Mouse (Mus musculus): ENCODE measurements at regions not wholly inside any gene's neighbourhood (a gene's known extent, or its start where the extent isn't known, plus 50 kb on each side); places are given as distances from the start of the nearest gene placed in this dataset.
"Not testable (repeated sequence)": the region's sequence is repeated elsewhere in the genome, so short reads cannot be mapped to it uniquely, and the experiment has no call there.

DNA sequence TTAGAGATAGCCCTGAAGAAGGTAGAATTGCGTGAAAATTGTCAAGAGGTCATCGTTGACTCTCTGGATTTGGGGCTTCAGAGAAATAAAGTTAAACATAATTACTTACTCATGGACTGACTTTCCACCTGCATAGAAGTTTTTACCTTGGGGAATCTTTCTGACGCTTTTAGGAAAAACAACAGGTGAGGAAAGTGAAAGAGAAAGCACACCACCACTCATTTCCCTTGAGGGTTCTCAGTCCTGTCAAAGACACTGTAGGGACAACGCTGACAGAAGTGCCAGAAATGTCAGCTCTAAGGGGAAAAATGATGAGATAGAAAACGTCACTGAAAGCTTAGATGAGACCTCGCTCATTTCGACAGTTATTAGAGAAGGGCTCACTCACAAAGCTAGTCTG lies 265.2 kb upstream of the Ubash3b start:
- ATAC-seq (ENCODE audit: low FRiP score, low read depth) (no peak), DNase-seq (ENCODE audit: low spot score) (no peak)
- Histone ChIP-seq H3K27me3 (ENCODE audit: control insufficient read depth, insufficient read depth, low read length) (no peaks in the 10 kb centered on the region), H3K4me1 (ENCODE audit: control insufficient read depth, insufficient read depth, low read length) (no peaks in the 10 kb centered on the region), H3K27ac (replicated peaks; ENCODE audit: low read depth, low read length) (no peak overlapping the region), H3K4me3 (replicated peaks; ENCODE audit: low read length) (no peak overlapping the region), H3K36me3 (ENCODE audit: control insufficient read depth, insufficient read depth, low read length) (no peaks in the 10 kb centered on the region), H3K9ac (ENCODE audit: low read depth, low read length, severe bottlenecking) (no peak overlapping the region), H3K4me2 (replicated peaks; ENCODE audit: low read depth, low read length, severe bottlenecking) (no peak overlapping the region), H3K9me3 (ENCODE audit: control insufficient read depth, low read length) (no peaks in the 10 kb centered on the region)
- 84% methylated on average over 7 of the region's 7 CpGs for WGBS
- TF ChIP-seq POLR2A (IDR thresholded peaks at IDR 0.05; ENCODE audit: borderline replicate concordance, extremely low read depth, insufficient read depth, insufficient read length), result no peak

DNA sequence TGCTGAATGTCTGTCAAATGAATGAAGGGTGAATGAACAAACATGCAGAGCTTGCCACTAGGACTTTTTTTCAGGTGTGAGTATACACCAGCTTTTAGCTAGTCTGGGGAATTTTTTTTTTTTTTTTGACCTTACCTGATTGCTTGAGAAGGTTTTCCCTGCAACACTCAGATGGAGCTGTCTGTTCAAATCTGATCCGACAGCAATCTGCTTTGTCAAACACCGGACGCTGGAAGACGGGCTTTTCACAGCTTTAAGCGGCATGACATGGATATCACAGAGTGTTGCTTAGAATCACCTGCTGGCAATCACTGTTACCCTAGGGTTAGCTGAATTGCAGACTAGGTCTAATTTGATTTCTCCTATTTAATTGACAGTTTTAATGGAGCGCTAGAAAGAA lies 263.7 kb upstream of the Ubash3b start:
- no peak overlapping the region for H3K4me2 ChIP-seq (replicated peaks; ENCODE audit: low read depth, low read length, severe bottlenecking)
- no peaks in the 10 kb centered on the region for H3K4me1 ChIP-seq (ENCODE audit: control insufficient read depth, insufficient read depth, low read length)
- no peaks in the 10 kb centered on the region for H3K9me3 ChIP-seq (ENCODE audit: control insufficient read depth, low read length)
- H3K9ac ChIP-seq (ENCODE audit: low read depth, low read length, severe bottlenecking), result no peak overlapping the region
- no peak for TF ChIP-seq POLR2A (IDR thresholded peaks at IDR 0.05; ENCODE audit: borderline replicate concordance, extremely low read depth, insufficient read depth, insufficient read length)
- H3K4me3 ChIP-seq (replicated peaks; ENCODE audit: low read length), result no peak overlapping the region
- DNase-seq (ENCODE audit: low spot score), result no peak
- WGBS, result 77% methylated on average over 6 of the region's 6 CpGs
- H3K27me3 ChIP-seq (ENCODE audit: control insufficient read depth, insufficient read depth, low read length), result no peaks in the 10 kb centered on the region
- ATAC-seq (ENCODE audit: low FRiP score, low read depth), result no peak
- H3K27ac ChIP-seq (replicated peaks; ENCODE audit: low read depth, low read length), result no peak overlapping the region
- H3K36me3 ChIP-seq (ENCODE audit: control insufficient read depth, insufficient read depth, low read length), result no peaks in the 10 kb centered on the region

DNA sequence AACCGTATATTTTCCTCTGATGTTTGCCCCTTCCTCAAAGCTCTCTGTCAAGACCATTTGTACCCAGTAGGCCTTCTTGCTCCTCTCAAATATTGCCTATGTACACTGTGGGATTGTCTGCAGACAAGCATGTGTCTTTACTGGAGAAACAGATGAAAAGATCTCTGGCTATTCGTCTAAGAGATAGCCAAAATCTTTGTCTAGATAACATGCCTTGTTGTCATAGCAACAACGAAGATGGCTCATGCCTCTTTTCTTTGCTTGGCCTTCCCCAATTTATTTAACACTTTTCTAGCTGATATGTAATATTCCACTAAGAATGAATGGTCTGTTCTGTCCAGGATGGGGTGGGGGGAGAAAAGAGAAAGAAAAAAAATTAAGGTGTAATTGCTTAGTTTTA lies 252.3 kb upstream of the Ubash3b start:
- Histone ChIP-seq H3K27ac (replicated peaks; ENCODE audit: low read depth, low read length) (no peak overlapping the region), H3K4me3 (replicated peaks; ENCODE audit: low read length) (no peak overlapping the region), H3K9ac (ENCODE audit: low read depth, low read length, severe bottlenecking) (no peak overlapping the region), H3K9me3 (ENCODE audit: control insufficient read depth, low read length) (no peaks in the 10 kb centered on the region), H3K4me2 (replicated peaks; ENCODE audit: low read depth, low read length, severe bottlenecking) (no peak overlapping the region), H3K4me1 (ENCODE audit: control insufficient read depth, insufficient read depth, low read length) (no peaks in the 10 kb centered on the region), H3K36me3 (ENCODE audit: control insufficient read depth, insufficient read depth, low read length) (no peaks in the 10 kb centered on the region), H3K27me3 (ENCODE audit: control insufficient read depth, insufficient read depth, low read length) (no peaks in the 10 kb centered on the region)
- WGBS, result 79% methylated on average over 3 of the region's 3 CpGs
- no peak for DNase-seq (ENCODE audit: low spot score)
- no peak for TF ChIP-seq POLR2A (IDR thresholded peaks at IDR 0.05; ENCODE audit: borderline replicate concordance, extremely low read depth, insufficient read depth, insufficient read length)
- no peak for ATAC-seq (ENCODE audit: low FRiP score, low read depth)

DNA sequence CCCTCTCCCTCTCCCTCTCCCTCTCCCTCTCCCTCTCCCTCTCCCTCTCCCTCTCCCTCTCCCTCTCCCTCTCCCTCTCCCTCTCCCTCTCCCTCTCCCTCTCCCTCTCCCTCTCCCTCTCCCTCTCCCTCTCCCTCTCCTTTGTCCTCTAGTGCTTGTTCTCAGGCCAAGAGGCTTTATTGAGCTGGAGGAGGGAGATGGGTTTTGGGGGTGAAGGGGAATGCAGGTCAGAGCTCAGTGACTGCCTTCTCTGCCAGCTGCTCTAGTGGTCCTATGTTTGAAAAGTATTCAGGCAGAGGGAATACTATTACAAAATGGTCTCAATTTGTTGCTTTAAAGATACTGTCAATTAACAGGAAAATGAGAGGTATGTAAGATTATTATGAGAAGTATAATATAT lies 251.6 kb upstream of the Ubash3b start:
- not testable (repeated sequence) for DNase-seq (ENCODE audit: low spot score); H3K36me3 ChIP-seq (ENCODE audit: control insufficient read depth, insufficient read depth, low read length); H3K4me3 ChIP-seq (replicated peaks; ENCODE audit: low read length); H3K27ac ChIP-seq (replicated peaks; ENCODE audit: low read depth, low read length); H3K4me2 ChIP-seq (replicated peaks; ENCODE audit: low read depth, low read length, severe bottlenecking); H3K9me3 ChIP-seq (ENCODE audit: control insufficient read depth, low read length); ATAC-seq (ENCODE audit: low FRiP score, low read depth); H3K27me3 ChIP-seq (ENCODE audit: control insufficient read depth, insufficient read depth, low read length); H3K4me1 ChIP-seq (ENCODE audit: control insufficient read depth, insufficient read depth, low read length); H3K9ac ChIP-seq (ENCODE audit: low read depth, low read length, severe bottlenecking)

DNA sequence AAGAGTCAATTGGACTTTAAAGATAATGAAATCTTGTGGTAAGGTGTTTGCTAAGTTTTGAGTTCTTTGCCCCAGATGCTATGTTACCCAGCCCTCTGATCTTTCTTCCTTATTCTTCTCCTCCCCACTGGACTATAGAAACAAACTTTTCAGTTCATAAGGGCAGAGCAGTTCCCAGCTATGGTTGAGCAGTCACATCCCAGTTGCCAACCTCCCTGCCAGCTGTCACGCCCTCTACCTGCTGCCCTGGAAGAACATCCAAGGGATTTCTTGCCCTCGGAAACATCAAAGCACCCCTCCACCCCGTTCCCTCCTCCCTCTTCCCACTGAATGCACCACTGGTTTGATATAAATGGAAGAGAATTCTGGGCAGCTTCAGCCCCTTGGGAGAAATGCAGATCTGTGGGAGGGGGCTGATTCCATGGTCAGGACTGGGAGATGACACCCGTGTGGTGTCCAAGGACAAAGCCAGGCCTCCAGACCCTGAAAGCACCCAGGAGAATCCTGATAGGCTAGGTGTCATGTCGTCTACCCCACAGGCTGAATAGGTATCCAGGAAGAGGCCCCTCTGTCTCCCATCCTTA lies 250.8 kb upstream of the Ubash3b start:
- DNase-seq (ENCODE audit: low spot score), result no peak
- TF ChIP-seq POLR2A (IDR thresholded peaks at IDR 0.05; ENCODE audit: borderline replicate concordance, extremely low read depth, insufficient read depth, insufficient read length), result no peak
- no peak overlapping the region for H3K4me3 ChIP-seq (replicated peaks; ENCODE audit: low read length)
- H3K4me2 ChIP-seq (replicated peaks; ENCODE audit: low read depth, low read length, severe bottlenecking), result no peak overlapping the region
- H3K27me3 ChIP-seq (ENCODE audit: control insufficient read depth, insufficient read depth, low read length), result no peaks in the 10 kb centered on the region
- H3K36me3 ChIP-seq (ENCODE audit: control insufficient read depth, insufficient read depth, low read length), result no peaks in the 10 kb centered on the region
- no peak overlapping the region for H3K9ac ChIP-seq (ENCODE audit: low read depth, low read length, severe bottlenecking)
- WGBS, result 45% methylated on average over 5 of the region's 5 CpGs
- no peaks in the 10 kb centered on the region for H3K9me3 ChIP-seq (ENCODE audit: control insufficient read depth, low read length)
- H3K4me1 ChIP-seq (ENCODE audit: control insufficient read depth, insufficient read depth, low read length), result no peaks in the 10 kb centered on the region
- H3K27ac ChIP-seq (replicated peaks; ENCODE audit: low read depth, low read length), result no peak overlapping the region
- ATAC-seq (ENCODE audit: low FRiP score, low read depth), result no peak

DNA sequence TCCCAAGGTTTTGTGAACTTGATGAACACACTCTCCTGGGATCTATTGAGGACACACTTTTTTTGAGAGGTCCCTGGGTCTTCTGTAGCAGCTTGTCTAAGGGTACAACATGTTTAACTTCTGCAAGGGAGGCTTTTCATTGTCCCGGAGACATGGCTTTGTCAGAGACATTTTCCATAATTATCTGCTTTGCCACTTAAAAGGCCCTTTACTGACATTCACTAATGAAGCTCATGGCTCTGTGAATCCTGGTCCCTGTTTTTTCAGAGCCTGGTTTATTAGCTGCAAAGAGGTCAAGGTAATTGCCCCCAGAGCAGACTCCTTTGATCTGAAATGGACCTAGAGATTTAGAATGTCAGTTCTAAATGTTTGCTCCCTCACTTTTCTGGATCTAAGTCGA lies 246.8 kb upstream of the Ubash3b start:
- no peak overlapping the region for H3K27ac ChIP-seq (replicated peaks; ENCODE audit: low read depth, low read length)
- H3K4me3 ChIP-seq (replicated peaks; ENCODE audit: low read length), result no peak overlapping the region
- no peaks in the 10 kb centered on the region for H3K4me1 ChIP-seq (ENCODE audit: control insufficient read depth, insufficient read depth, low read length)
- DNase-seq (ENCODE audit: low spot score), result no peak
- no peak for ATAC-seq (ENCODE audit: low FRiP score, low read depth)
- H3K9ac ChIP-seq (ENCODE audit: low read depth, low read length, severe bottlenecking), result no peak overlapping the region
- TF ChIP-seq POLR2A (IDR thresholded peaks at IDR 0.05; ENCODE audit: borderline replicate concordance, extremely low read depth, insufficient read depth, insufficient read length), result no peak
- no peaks in the 10 kb centered on the region for H3K9me3 ChIP-seq (ENCODE audit: control insufficient read depth, low read length)
- WGBS, result 3% methylated on average over 2 of the region's 2 CpGs
- no peaks in the 10 kb centered on the region for H3K36me3 ChIP-seq (ENCODE audit: control insufficient read depth, insufficient read depth, low read length)
- H3K4me2 ChIP-seq (replicated peaks; ENCODE audit: low read depth, low read length, severe bottlenecking), result no peak overlapping the region
- H3K27me3 ChIP-seq (ENCODE audit: control insufficient read depth, insufficient read depth, low read length), result no peaks in the 10 kb centered on the region

All from limb, embryonic 14.5 days (tissue).